Mouse (Mus musculus): ENCODE data around the gene Ngly1. TPM values are rescaled to one million over a fixed set of nuclear protein-coding genes. Genes with fewer than 3 reads are reported as not detected.

The Ngly1 gene
- total and polyA plus RNA-seq, 3 experiments, result 17.0 to 37.5 (median 21.7) TPM

GRCm38 (mm10) chr14:16325208-16325607 is 76.1 kb downstream of the Ngly1 start:
- no peaks in the 10 kb centered on the region for H3K79me2 ChIP-seq (replicated peaks; ENCODE audit: control insufficient read depth, extremely low read depth, insufficient read depth, poor library complexity, severe bottlenecking)
- no peak for DNase-seq (ENCODE audit: extremely low read depth)
- H3K36me3 ChIP-seq (replicated peaks in 1 of 2; ENCODE audit: control insufficient read depth in 1 of 2, insufficient read depth in 1 of 2, low read length in 1 of 2), result no peaks in the 10 kb centered on the region
- H3K9ac ChIP-seq (ENCODE audit: insufficient read depth, low read depth), result no peak overlapping the region
- H3K4me3 ChIP-seq (replicated peaks in 1 of 3; ENCODE audit: low read depth in 2 of 3, low read length in 2 of 3, poor library complexity in 1 of 3), result no peak overlapping the region
- H3K9me3 ChIP-seq (replicated peaks; ENCODE audit: low read length), result no peaks in the 10 kb centered on the region
- H3K4me1 ChIP-seq (ENCODE audit: control insufficient read depth in 1 of 2, insufficient read depth in 2 of 2), result peaks cover 0 to 11% of the 10 kb centered on the region in 2 experiments; a peak in 2 of 4 replicates
- no peak overlapping the region for H3K4me2 ChIP-seq (ENCODE audit: insufficient read depth, low read depth, poor library complexity, severe bottlenecking)
- H3K27me3 ChIP-seq (replicated peaks), result no peaks in the 10 kb centered on the region
- dilution Hi-C loops (cut with MboI; ENCODE audit: extremely low pct_ligation_motif_present, extremely low pct_unique_long_range_greater_than_20kb, low sequenced_read_pairs) (no loop called here), in situ Hi-C loops (cut with MboI; ENCODE audit: low pct_ligation_motif_present, low pct_unique_long_range_greater_than_20kb, low sequenced_read_pairs) (no loop called here)
- H3K27ac ChIP-seq (ENCODE audit: insufficient read depth, low read depth), result no peak overlapping the region
- TF ChIP-seq MEF2A (IDR thresholded peaks at IDR 0.05; ENCODE audit: borderline replicate concordance, low read depth, low read length) (no peak), CTCF (conservative IDR thresholded peaks at IDR 0.05 in 1 of 2, IDR thresholded peaks at IDR 0.05 in 1 of 2; ENCODE audit: low read depth in 2 of 2, low read length in 2 of 2) (peak in 1 of 2 experiments; percentile 42; a peak in 2 of 4 replicates), RAD21 (IDR thresholded peaks at IDR 0.05; ENCODE audit: low read depth, low read length) (peak; percentile 27)

- TF ChIP-seq BHLHE40 (IDR thresholded peaks at IDR 0.05; ENCODE audit: low read depth, low read length) (no peak), NRF1 (IDR thresholded peaks at IDR 0.05; ENCODE audit: low read depth, low read length) (no peak), KAT2A (IDR thresholded peaks at IDR 0.05; ENCODE audit: insufficient replicate concordance, low read length) (no peak), ZKSCAN1 (IDR thresholded peaks at IDR 0.05; ENCODE audit: borderline replicate concordance, low read depth, low read length) (no peak), SMC3 (IDR thresholded peaks at IDR 0.05; ENCODE audit: low read depth, low read length) (no peak), NELFE (IDR thresholded peaks at IDR 0.05; ENCODE audit: low read depth, low read length) (no peak), JUN (IDR thresholded peaks at IDR 0.05; ENCODE audit: insufficient read depth, low read depth, low read length) (no peak), CHD2 (IDR thresholded peaks at IDR 0.05; ENCODE audit: low read length) (no peak), MXI1 (IDR thresholded peaks at IDR 0.05; ENCODE audit: low read depth, low read length) (no peak), POLR2A (IDR thresholded peaks at IDR 0.05; ENCODE audit: low read depth, low read length) (no peak), ETS1 (conservative IDR thresholded peaks at IDR 0.05; ENCODE audit: low read depth, low read length) (no peak), EP300 (IDR thresholded peaks at IDR 0.05; ENCODE audit: low read length) (no peak)
- Histone ChIP-seq H3K9me3 (replicated peaks; ENCODE audit: low read length) (no peaks in the 10 kb centered on the region), H3K4me3 (replicated peaks in 1 of 3; ENCODE audit: low read depth in 2 of 3, low read length in 2 of 3, poor library complexity in 1 of 3) (no peak overlapping the region), H3K4me1 (ENCODE audit: control insufficient read depth in 1 of 2, insufficient read depth in 2 of 2) (0 out of 4 replicates have a peak, but pooled peaks cover 0 to 3% of the 10 kb centered on the region in 2 experiments), H3K79me2 (replicated peaks; ENCODE audit: control insufficient read depth, extremely low read depth, insufficient read depth, poor library complexity, severe bottlenecking) (no peaks in the 10 kb centered on the region), H3K27me3 (replicated peaks) (no peaks in the 10 kb centered on the region), H3K9ac (ENCODE audit: insufficient read depth, low read depth) (no peak overlapping the region), H3K36me3 (replicated peaks in 1 of 2; ENCODE audit: control insufficient read depth in 1 of 2, insufficient read depth in 1 of 2, low read length in 1 of 2) (no peaks in the 10 kb centered on the region), H3K4me2 (ENCODE audit: insufficient read depth, low read depth, poor library complexity, severe bottlenecking) (no peak overlapping the region), H3K27ac (ENCODE audit: insufficient read depth, low read depth) (no peak overlapping the region)
- in situ Hi-C loops (cut with MboI; ENCODE audit: low pct_ligation_motif_present, low pct_unique_long_range_greater_than_20kb, low sequenced_read_pairs), result no loop called here
- dilution Hi-C loops (cut with MboI; ENCODE audit: extremely low pct_ligation_motif_present, extremely low pct_unique_long_range_greater_than_20kb, low sequenced_read_pairs), result no loop called here
- no peak for DNase-seq (ENCODE audit: extremely low read depth)
Measured at GRCm38 (mm10) chr14:16328531-16328930, 79.5 kb downstream of the Ngly1 start.
